Mouse (Mus musculus) myocyte (in vitro differentiated cells): Measurements from ENCODE around the gene Sec14l1.
A peak's percentile ranks its signal among the peaks of the same experiment; 100 is the strongest.

Source experiments
- E2F4 ChIP-seq: IDR thresholded peaks from one replicate; pipeline ENCODE4 v1.6.1; 2011; ENCODE audit warnings: mild to moderate bottlenecking, control low read depth, moderate library complexity; ENCODE audit not compliant: insufficient read depth
- MAX ChIP-seq: IDR thresholded peaks from one replicate; pipeline ENCODE4 v1.6.1; 2011; ENCODE audit warnings: low read depth, mild to moderate bottlenecking, control low read depth
- MYOD1 ChIP-seq, 3 experiments: IDR thresholded peaks; one replicate each; pipeline ENCODE4 v1.6.1; 2011; ENCODE audit warnings: control low read depth in 2 of 3, low read depth in 2 of 3, mild to moderate bottlenecking in 2 of 3, moderate library complexity in 1 of 3; ENCODE audit not compliant: insufficient read length in 2 of 3, control insufficient read depth in 1 of 3
- POLR2A ChIP-seq: IDR thresholded peaks from one replicate; pipeline ENCODE4 v1.6.1; 2011; ENCODE audit warnings: low read depth, mild to moderate bottlenecking, control low read depth, moderate library complexity; ENCODE audit not compliant: insufficient read length
- POLR2AphosphoS2 ChIP-seq: IDR thresholded peaks from one replicate; pipeline ENCODE4 v1.6.1; 2011; ENCODE audit warnings: low read depth, control low read depth; ENCODE audit not compliant: insufficient read length
- REST ChIP-seq: IDR thresholded peaks from one replicate; pipeline ENCODE4 v1.6.1; 2011; ENCODE audit warnings: mild to moderate bottlenecking, control low read depth, moderate library complexity; ENCODE audit not compliant: insufficient read depth, insufficient read length
- TCF12 ChIP-seq: IDR thresholded peaks from one replicate; pipeline ENCODE4 v1.6.1; 2011; ENCODE audit warnings: mild to moderate bottlenecking, control low read depth; ENCODE audit not compliant: poor library complexity, insufficient read depth, severe bottlenecking
- USF1 ChIP-seq: IDR thresholded peaks from one replicate; pipeline ENCODE4 v1.6.1; 2011; ENCODE audit warnings: low read depth, mild to moderate bottlenecking, control low read depth, moderate library complexity

DNA sequence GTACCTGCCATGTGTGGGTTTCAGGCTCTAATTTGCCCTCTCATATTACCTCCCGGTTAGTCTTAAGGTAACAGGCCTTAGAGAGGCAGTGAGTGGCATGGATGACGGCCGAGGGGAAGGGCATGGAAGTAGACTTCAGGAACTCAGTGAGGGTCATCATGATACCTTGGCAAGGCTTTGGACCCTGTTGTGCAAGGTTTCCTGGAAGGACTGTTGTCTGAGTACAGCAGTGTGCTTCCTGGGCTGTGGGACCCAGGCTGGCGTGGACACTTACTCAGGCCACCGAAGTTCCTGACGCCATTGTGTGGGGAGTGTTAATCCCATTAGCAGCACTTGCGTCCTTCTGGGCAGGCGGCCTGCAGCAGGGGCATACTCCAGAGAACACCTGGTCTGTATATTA, 15.1 kb downstream of the Sec14l1 start:
- TF ChIP-seq POLR2A (no peak), MAX (no peak), POLR2AphosphoS2 (peak; percentile 18), MYOD1 (IDR thresholded peaks at IDR 0.05; ENCODE audit: control insufficient read depth in 1 of 3, insufficient read length in 2 of 3, low read depth in 2 of 3) (no peak), USF1 (no peak), REST (no peak), TCF12 (no peak), E2F4 (no peak)
